Mouse (Mus musculus): Measurements from ENCODE around the gene Pgap2. TPM values are rescaled to one million over a fixed set of nuclear protein-coding genes. Genes with fewer than 3 reads are reported as not detected.

Gene Pgap2
- polyA plus RNA-seq, 1 experiment from 2014 or later = 63.9 TPM

- 61% methylated on average over 3 of the region's 3 CpGs for WGBS
- Histone ChIP-seq H3K27ac (peak overlapping the region; percentile 97), H3K4me2 (replicated peaks) (peak overlapping the region; percentile 65), H3K9me3 (ENCODE audit: control insufficient read depth, low read length) (no peaks in the 10 kb centered on the region), H3K9ac (peak overlapping the region; percentile 74), H3K27me3 (ENCODE audit: control insufficient read depth, insufficient read depth, low read length) (no peaks in the 10 kb centered on the region), H3K4me3 (replicated peaks; ENCODE audit: low read length) (peak overlapping the region; percentile 82), H3K4me1 (replicated peaks; ENCODE audit: control insufficient read depth, insufficient read depth, low read length) (peaks cover 9% of the 10 kb centered on the region), H3K36me3 (replicated peaks; ENCODE audit: control insufficient read depth, insufficient read depth) (no peaks in the 10 kb centered on the region)
- DNase-seq (ENCODE audit: low spot score) (no peak), ATAC-seq (ENCODE audit: low FRiP score) (no peak)
These were observed 1.1 kb downstream of the Pgap2 start for GRCm38 (mm10) chr7:102211071-102211470.

- H3K4me1 ChIP-seq (replicated peaks; ENCODE audit: control insufficient read depth, insufficient read depth, low read length) = no peaks in the 10 kb centered on the region
- H3K4me2 ChIP-seq (replicated peaks) = peak overlapping the region; percentile 79; the same call in 1 of the 2 replicates
- no peak overlapping the region for H3K4me3 ChIP-seq (replicated peaks; ENCODE audit: low read length)
- H3K27ac ChIP-seq = no peak overlapping the region
- ATAC-seq (ENCODE audit: low FRiP score) = no peak
- no peak for DNase-seq (ENCODE audit: low spot score)
- 65% methylated on average over 1 of the region's 1 CpGs for WGBS
- no peaks in the 10 kb centered on the region for H3K9me3 ChIP-seq (ENCODE audit: control insufficient read depth, low read length)
- H3K36me3 ChIP-seq (replicated peaks; ENCODE audit: control insufficient read depth, insufficient read depth) = no peaks in the 10 kb centered on the region
- no peaks in the 10 kb centered on the region for H3K27me3 ChIP-seq (ENCODE audit: control insufficient read depth, insufficient read depth, low read length)
- no peak overlapping the region for H3K9ac ChIP-seq
These were observed 11.9 kb downstream of the Pgap2 start for GRCm38 (mm10) chr7:102221899-102222298.

- Histone ChIP-seq H3K36me3 (replicated peaks; ENCODE audit: control insufficient read depth, insufficient read depth) (no peaks in the 10 kb centered on the region), H3K9me3 (ENCODE audit: control insufficient read depth, low read length) (no peaks in the 10 kb centered on the region), H3K9ac (peak overlapping the region; percentile 75), H3K27ac (no peak overlapping the region), H3K4me2 (replicated peaks) (peak overlapping the region; percentile 79), H3K27me3 (ENCODE audit: control insufficient read depth, insufficient read depth, low read length) (no peaks in the 10 kb centered on the region), H3K4me1 (replicated peaks; ENCODE audit: control insufficient read depth, insufficient read depth, low read length) (no peaks in the 10 kb centered on the region), H3K4me3 (replicated peaks; ENCODE audit: low read length) (peak overlapping the region; percentile 61)
- 1% methylated on average over 8 of the region's 13 CpGs for WGBS
- DNase-seq (ENCODE audit: low spot score) (peak; percentile 69), ATAC-seq (ENCODE audit: low FRiP score) (peak; percentile 56)
These were observed 12.3 kb downstream of the Pgap2 start for GRCm38 (mm10) chr7:102222336-102222735.

- no peak overlapping the region; the same call in 1 of the 2 replicates for H3K27ac ChIP-seq
- WGBS = 2% methylated on average over 31 of the region's 31 CpGs
- H3K4me2 ChIP-seq (replicated peaks) = peak overlapping the region; percentile 79
- DNase-seq (ENCODE audit: low spot score) = peak; percentile 56
- no peaks in the 10 kb centered on the region for H3K4me1 ChIP-seq (replicated peaks; ENCODE audit: control insufficient read depth, insufficient read depth, low read length)
- ATAC-seq (ENCODE audit: low FRiP score) = peak; percentile 85
- no peaks in the 10 kb centered on the region for H3K27me3 ChIP-seq (ENCODE audit: control insufficient read depth, insufficient read depth, low read length)
- H3K9me3 ChIP-seq (ENCODE audit: control insufficient read depth, low read length) = no peaks in the 10 kb centered on the region
- no peaks in the 10 kb centered on the region for H3K36me3 ChIP-seq (replicated peaks; ENCODE audit: control insufficient read depth, insufficient read depth)
- peak overlapping the region; percentile 75 for H3K9ac ChIP-seq
- peak overlapping the region; percentile 61 for H3K4me3 ChIP-seq (replicated peaks; ENCODE audit: low read length)
These were observed 13.0 kb downstream of the Pgap2 start for GRCm38 (mm10) chr7:102222830-102223556.

GRCm38 (mm10) chr7:102223883-102224738 lies 14.1 kb downstream of the Pgap2 start:
- Histone ChIP-seq H3K36me3 (replicated peaks; ENCODE audit: control insufficient read depth, insufficient read depth) (0 out of 2 replicates have a peak, but pooled peaks cover 3% of the 10 kb centered on the region), H3K4me2 (replicated peaks) (peak overlapping the region; percentile 79; the same call in 1 of the 2 replicates), H3K27me3 (ENCODE audit: control insufficient read depth, insufficient read depth, low read length) (no peaks in the 10 kb centered on the region), H3K9me3 (ENCODE audit: control insufficient read depth, low read length) (no peaks in the 10 kb centered on the region), H3K9ac (no peak overlapping the region), H3K4me3 (replicated peaks; ENCODE audit: low read length) (no peak overlapping the region), H3K27ac (no peak overlapping the region), H3K4me1 (replicated peaks; ENCODE audit: control insufficient read depth, insufficient read depth, low read length) (no peaks in the 10 kb centered on the region)
- DNase-seq (ENCODE audit: low spot score) (no peak), ATAC-seq (ENCODE audit: low FRiP score) (no peak)
- 91% methylated on average over 5 of the region's 5 CpGs for WGBS

DNA sequence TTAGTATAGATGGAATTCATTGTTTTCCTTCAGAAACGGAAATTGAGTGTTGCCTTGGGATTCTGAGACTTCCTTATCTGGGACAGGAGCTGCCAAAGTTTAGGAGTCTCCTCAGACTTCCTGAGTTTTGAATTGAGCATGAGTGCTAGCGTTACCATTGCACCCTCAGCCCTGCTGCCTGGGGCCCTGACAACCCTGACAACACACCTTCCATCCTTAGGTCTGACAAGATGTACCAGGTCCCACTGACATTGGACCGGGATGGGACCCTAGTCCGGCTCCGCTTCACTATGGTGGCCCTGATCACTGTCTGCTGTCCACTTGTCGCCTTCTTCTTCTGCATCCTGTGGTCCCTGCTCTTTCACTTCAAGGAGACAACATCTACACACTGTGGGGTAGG lies 16.0 kb downstream of the Pgap2 start:
- H3K27ac ChIP-seq = no peak overlapping the region
- H3K9me3 ChIP-seq (ENCODE audit: control insufficient read depth, low read length) = no peaks in the 10 kb centered on the region
- ATAC-seq (ENCODE audit: low FRiP score) (no peak), DNase-seq (ENCODE audit: low spot score) (no peak)
- WGBS = 93% methylated on average over 6 of the region's 6 CpGs
- peaks cover 3% of the 10 kb centered on the region; the same call in 1 of the 2 replicates for H3K36me3 ChIP-seq (replicated peaks; ENCODE audit: control insufficient read depth, insufficient read depth)
- H3K9ac ChIP-seq = no peak overlapping the region
- no peaks in the 10 kb centered on the region for H3K4me1 ChIP-seq (replicated peaks; ENCODE audit: control insufficient read depth, insufficient read depth, low read length)
- no peaks in the 10 kb centered on the region for H3K27me3 ChIP-seq (ENCODE audit: control insufficient read depth, insufficient read depth, low read length)
- H3K4me2 ChIP-seq (replicated peaks) = no peak overlapping the region
- no peak overlapping the region for H3K4me3 ChIP-seq (replicated peaks; ENCODE audit: low read length)

DNA sequence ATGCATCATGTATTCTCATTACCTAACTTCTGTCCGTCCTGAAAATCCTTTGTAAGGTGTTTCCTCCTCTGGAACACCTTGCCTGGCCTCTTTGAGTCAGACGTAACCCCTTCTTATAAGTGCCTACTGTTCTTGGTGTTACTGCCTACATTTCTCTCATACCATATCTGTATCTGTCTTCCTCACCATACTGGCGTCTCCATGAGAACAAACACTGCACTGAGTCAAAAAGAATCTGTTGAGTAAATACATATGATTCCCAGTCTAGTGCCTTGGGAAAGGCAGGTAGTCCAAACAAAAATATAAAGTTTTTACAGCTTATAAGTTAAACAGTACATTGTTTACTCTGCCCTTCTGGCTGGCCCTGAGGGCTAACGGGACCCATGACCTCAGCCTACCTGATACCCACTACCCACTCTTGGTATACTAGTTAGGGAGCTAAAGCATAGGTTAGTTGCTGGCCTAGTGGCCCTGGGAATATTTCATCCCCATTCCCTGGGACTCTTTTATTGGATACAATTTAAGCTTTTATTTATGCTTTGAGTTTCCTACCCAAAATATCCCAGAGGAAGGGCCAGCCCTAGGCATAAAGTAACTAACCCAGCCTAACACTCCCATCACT lies 18.2 kb downstream of the Pgap2 start:
- Histone ChIP-seq H3K4me3 (replicated peaks; ENCODE audit: low read length) (no peak overlapping the region), H3K9ac (no peak overlapping the region), H3K4me1 (replicated peaks; ENCODE audit: control insufficient read depth, insufficient read depth, low read length) (no peaks in the 10 kb centered on the region), H3K27ac (no peak overlapping the region), H3K9me3 (ENCODE audit: control insufficient read depth, low read length) (no peaks in the 10 kb centered on the region), H3K27me3 (ENCODE audit: control insufficient read depth, insufficient read depth, low read length) (no peaks in the 10 kb centered on the region), H3K36me3 (replicated peaks; ENCODE audit: control insufficient read depth, insufficient read depth) (peaks cover 3% of the 10 kb centered on the region; the same call in 1 of the 2 replicates), H3K4me2 (replicated peaks) (no peak overlapping the region)
- DNase-seq (ENCODE audit: low spot score) = no peak
- ATAC-seq (ENCODE audit: low FRiP score) = no peak
- 99% methylated on average over 4 of the region's 4 CpGs for WGBS

DNA sequence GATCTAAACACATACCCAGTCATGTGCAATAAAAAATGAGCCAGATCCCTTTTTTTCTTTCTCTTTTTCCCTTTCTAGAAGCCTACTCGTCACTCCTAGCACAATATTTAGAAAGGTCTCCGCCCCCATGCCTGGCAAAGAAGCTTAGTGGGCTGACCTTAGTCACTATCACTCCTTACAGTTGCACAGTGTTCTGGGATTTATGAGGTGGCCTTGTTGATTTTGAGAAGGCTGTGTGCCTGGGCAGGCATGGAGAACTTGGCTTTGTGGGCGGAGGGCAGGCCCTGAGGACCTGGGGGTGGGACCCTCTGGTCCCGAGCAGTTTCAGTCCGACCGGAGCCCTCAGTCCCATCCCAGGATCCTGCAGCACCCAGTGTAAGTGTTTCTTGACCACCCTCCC lies 19.8 kb downstream of the Pgap2 start:
- DNase-seq (ENCODE audit: low spot score) (no peak), ATAC-seq (ENCODE audit: low FRiP score) (no peak)
- no peaks in the 10 kb centered on the region for H3K4me1 ChIP-seq (replicated peaks; ENCODE audit: control insufficient read depth, insufficient read depth, low read length)
- H3K9ac ChIP-seq = no peak overlapping the region
- no peak overlapping the region for H3K4me2 ChIP-seq (replicated peaks)
- no peak overlapping the region for H3K27ac ChIP-seq
- H3K9me3 ChIP-seq (ENCODE audit: control insufficient read depth, low read length) = no peaks in the 10 kb centered on the region
- no peaks in the 10 kb centered on the region for H3K27me3 ChIP-seq (ENCODE audit: control insufficient read depth, insufficient read depth, low read length)
- H3K4me3 ChIP-seq (replicated peaks; ENCODE audit: low read length) = no peak overlapping the region
- 91% methylated on average over 6 of the region's 6 CpGs for WGBS
- H3K36me3 ChIP-seq (replicated peaks; ENCODE audit: control insufficient read depth, insufficient read depth) = peaks cover 8% of the 10 kb centered on the region; the same call in 1 of the 2 replicates

DNA sequence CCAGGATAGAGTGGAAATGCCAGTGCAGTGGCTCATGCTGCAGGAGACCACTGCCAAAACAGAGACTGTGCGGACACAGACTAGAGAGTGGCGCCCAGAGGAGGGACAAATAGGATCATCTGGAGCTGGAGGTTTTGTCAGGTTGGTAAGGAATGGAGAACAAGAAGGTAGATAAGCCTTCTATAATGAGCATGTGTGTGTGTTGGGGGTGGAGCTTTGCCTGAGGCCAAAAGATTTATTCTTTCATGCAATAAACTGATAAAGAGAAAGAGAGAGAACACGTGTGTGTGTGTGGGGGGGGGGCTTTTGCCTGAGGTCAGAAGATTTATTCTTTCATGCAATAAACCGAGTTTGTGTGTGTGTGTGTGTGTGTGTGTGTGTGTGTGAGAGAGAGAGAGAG lies 23.1 kb downstream of the Pgap2 start:
- Histone ChIP-seq H3K9me3 (ENCODE audit: control insufficient read depth, low read length) (no peaks in the 10 kb centered on the region), H3K4me2 (replicated peaks) (no peak overlapping the region), H3K4me3 (replicated peaks; ENCODE audit: low read length) (no peak overlapping the region), H3K9ac (no peak overlapping the region), H3K36me3 (replicated peaks; ENCODE audit: control insufficient read depth, insufficient read depth) (peaks cover 37% of the 10 kb centered on the region), H3K27ac (no peak overlapping the region), H3K4me1 (replicated peaks; ENCODE audit: control insufficient read depth, insufficient read depth, low read length) (no peaks in the 10 kb centered on the region), H3K27me3 (ENCODE audit: control insufficient read depth, insufficient read depth, low read length) (no peaks in the 10 kb centered on the region)
- DNase-seq (ENCODE audit: low spot score) (no peak), ATAC-seq (ENCODE audit: low FRiP score) (no peak)
- 86% methylated on average over 4 of the region's 4 CpGs for WGBS
